Mouse (Mus musculus) cerebellum, postnatal 14 days (tissue): ENCODE data around the gene Tmem45b.
"Not testable (repeated sequence)": the region's sequence is repeated elsewhere in the genome, so short reads cannot be mapped to it uniquely, and the experiment has no call there.

Experiments
- DNase-seq, 2 experiments: peaks; one replicate each; pipeline ENCODE4 v3.0.0; 2021; ENCODE audit warnings: mixed read lengths in 2 of 2

Gene Tmem45b

GRCm38 (mm10) chr9:31463692-31464474, at the start of gene Tmem45b:
TSS of gene Tmem45b (minus strand) at chr9:31464462.
- peak in 1 of 2 experiments; percentile 6 for DNase-seq

- DNase-seq: no peak
These were observed 43.9 kb upstream of the Tmem45b start for GRCm38 (mm10) chr9:31508189-31508588.

- not testable (repeated sequence) for DNase-seq
These were observed 37.0 kb upstream of the Tmem45b start for GRCm38 (mm10) chr9:31501221-31501620.

GRCm38 (mm10) chr9:31463190-31463589, 1.1 kb downstream of the Tmem45b start:
- DNase-seq: no peak

GRCm38 (mm10) chr9:31454356-31454755, 9.9 kb downstream of the Tmem45b start:
- no peak for DNase-seq

- no peak for DNase-seq
These were observed 12.1 kb downstream of the Tmem45b start for GRCm38 (mm10) chr9:31452166-31452565.

GRCm38 (mm10) chr9:31449145-31449772, 15.0 kb downstream of the Tmem45b start:
- DNase-seq: no peak

- no peak for DNase-seq
These were observed 20.0 kb downstream of the Tmem45b start for GRCm38 (mm10) chr9:31444236-31444635.

- no peak for DNase-seq
These were observed 22.8 kb downstream of the Tmem45b start for GRCm38 (mm10) chr9:31441487-31441886.

GRCm38 (mm10) chr9:31440366-31440765, 23.9 kb downstream of the Tmem45b start:
- no peak for DNase-seq

GRCm38 (mm10) chr9:31439341-31439740, 24.9 kb downstream of the Tmem45b start:
- DNase-seq: no peak

GRCm38 (mm10) chr9:31438834-31439233, 25.4 kb downstream of the Tmem45b start:
- no peak for DNase-seq

- no peak for DNase-seq
These were observed 26.4 kb downstream of the Tmem45b start for GRCm38 (mm10) chr9:31437861-31438260.

- DNase-seq: no peak
These were observed 28.8 kb downstream of the Tmem45b start for GRCm38 (mm10) chr9:31435415-31435814.

- DNase-seq: no peak
These were observed 30.8 kb downstream of the Tmem45b start for GRCm38 (mm10) chr9:31433431-31433830.

GRCm38 (mm10) chr9:31432336-31432975, 31.8 kb downstream of the Tmem45b start:
- DNase-seq: peak; percentile 14 to 15

GRCm38 (mm10) chr9:31431751-31432150, 32.5 kb downstream of the Tmem45b start:
- DNase-seq: no peak

- no peak for DNase-seq
These were observed 34.3 kb downstream of the Tmem45b start for GRCm38 (mm10) chr9:31430011-31430410.

- DNase-seq: no peak
These were observed 35.3 kb downstream of the Tmem45b start for GRCm38 (mm10) chr9:31428971-31429370.

- DNase-seq: no peak
These were observed 42.1 kb downstream of the Tmem45b start for GRCm38 (mm10) chr9:31422143-31422542.

GRCm38 (mm10) chr9:31418821-31419220, 45.4 kb downstream of the Tmem45b start:
- DNase-seq: no peak

- DNase-seq: no peak
These were observed 52.1 kb downstream of the Tmem45b start for GRCm38 (mm10) chr9:31412165-31412564.

- DNase-seq: peak; percentile 50
These were observed 59.0 kb downstream of the Tmem45b start for GRCm38 (mm10) chr9:31405217-31405616.

GRCm38 (mm10) chr9:31404311-31404710, 60.0 kb downstream of the Tmem45b start:
- DNase-seq: no peak
